Mouse (Mus musculus): Measurements from ENCODE around the gene Cacna1c.
A peak's percentile ranks its signal among the peaks of the same experiment; 100 is the strongest.

The Cacna1c gene

DNA sequence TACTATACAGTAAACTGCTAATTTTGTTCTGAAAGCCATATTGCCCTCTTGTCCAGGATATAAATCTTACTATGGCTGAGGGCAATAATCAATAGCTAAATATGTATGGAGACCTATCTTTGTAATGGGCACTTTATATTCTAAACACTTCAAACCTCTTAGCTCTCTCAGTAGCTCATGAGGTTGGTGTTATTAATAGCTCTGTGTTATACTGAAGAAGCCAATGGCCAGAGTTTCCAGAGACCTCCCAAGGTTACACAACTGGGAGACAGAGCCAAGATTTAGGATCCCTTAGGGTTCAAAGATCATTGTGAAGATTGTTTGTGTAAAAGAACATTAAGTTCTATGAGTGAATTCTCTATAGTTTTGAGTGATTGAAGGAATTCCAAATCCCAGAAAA lies 30.5 kb downstream of the Cacna1c start:
- DNase-seq (ENCODE audit: inconsistent age in 2 of 2, low spot score in 1 of 2) = no peak

DNA sequence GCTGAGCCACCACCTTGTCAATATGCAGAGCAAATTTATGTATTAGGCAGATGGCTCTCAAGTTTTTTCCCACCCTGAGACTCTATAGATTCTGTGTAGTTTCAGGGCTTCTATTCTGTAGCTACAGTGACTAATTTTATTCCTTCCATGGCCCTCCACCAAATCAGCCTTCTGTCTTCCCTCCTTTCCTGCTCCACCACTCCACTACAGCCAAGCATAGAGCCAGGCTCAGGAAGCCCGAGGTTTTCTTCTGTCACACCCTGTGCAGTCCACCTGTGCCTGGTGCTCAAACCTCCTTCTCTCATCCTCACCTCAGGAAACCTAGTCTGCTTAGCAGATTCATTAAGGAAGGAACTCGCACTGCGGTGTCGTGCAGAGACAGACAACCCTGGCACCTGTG lies 51.1 kb downstream of the Cacna1c start:
- no peak for DNase-seq (ENCODE audit: inconsistent age in 2 of 2, low spot score in 1 of 2)

DNA sequence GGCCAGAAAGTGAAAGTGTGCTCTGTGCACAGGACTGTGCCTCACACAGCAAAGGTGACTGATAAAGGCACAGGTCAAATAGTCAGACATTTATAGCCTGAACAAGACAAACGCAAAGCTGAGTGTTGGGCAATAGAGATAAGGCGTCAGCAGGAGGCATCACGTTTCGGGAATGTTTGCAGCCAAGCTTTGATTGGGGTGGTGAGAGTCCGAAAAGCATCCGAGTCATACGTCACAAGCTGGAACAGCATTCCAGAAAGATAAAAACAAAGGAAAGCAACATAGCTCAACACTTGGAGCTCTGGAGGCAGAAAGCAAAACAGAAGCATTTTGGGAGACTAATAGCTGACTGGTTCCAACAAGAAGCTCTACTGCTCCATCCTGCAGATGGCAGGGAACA lies 56.7 kb downstream of the Cacna1c start:
- DNase-seq (ENCODE audit: inconsistent age in 2 of 2, low spot score in 1 of 2) = no peak

DNA sequence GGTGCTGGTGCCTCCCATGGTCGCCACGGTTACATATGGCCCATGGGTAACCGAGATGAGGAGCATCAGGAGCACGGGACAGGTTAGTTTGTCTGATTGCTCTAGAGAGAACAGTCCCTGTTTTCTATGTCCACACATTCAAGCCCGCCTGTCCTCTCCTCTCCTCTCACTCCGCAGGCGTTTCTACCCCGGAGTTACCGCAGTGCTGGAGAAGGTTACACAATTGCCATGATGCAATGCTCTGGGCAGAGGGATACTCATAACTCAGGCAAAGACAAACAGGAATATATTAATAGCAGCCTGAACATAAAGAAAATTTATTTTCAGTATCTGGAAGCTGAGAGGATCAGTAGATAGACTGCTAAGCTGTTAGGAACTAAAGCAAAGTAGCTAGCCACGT lies 58.5 kb downstream of the Cacna1c start:
- peak in 1 of 2 experiments; percentile 67 for DNase-seq (ENCODE audit: inconsistent age in 2 of 2, low spot score in 1 of 2)

GRCm38 (mm10) chr6:119132863-119133262 lies 63.4 kb downstream of the Cacna1c start:
- DNase-seq (ENCODE audit: inconsistent age in 2 of 2, low spot score in 1 of 2) = no peak

GRCm38 (mm10) chr6:119132111-119132735 lies 64.0 kb downstream of the Cacna1c start:
- no peak for DNase-seq (ENCODE audit: inconsistent age in 2 of 2, low spot score in 1 of 2)

DNA sequence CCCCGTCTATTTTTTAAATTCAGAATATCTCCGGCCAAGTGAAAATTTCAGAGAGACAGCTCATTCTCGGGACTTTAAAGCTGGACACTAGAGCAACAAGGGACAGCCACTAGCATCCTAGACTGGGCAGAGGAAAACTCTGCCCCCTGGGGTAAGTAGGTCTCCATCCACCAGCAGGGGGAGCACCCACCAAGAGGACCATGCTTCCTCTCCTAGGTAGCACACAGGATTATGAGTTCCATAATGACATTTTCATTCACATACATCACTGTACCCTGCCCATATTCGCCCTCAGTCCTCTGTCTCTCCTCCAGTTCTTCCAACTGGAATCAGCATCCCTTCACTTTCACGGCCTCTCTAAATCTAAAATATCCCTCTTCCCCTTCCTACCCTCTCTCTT lies 66.6 kb downstream of the Cacna1c start:
- DNase-seq (ENCODE audit: inconsistent age in 2 of 2, low spot score in 1 of 2) = peak; percentile 52 to 84

GRCm38 (mm10) chr6:119128521-119128920 lies 67.7 kb downstream of the Cacna1c start:
- no peak for DNase-seq (ENCODE audit: inconsistent age in 2 of 2, low spot score in 1 of 2)

- DNase-seq (ENCODE audit: inconsistent age in 2 of 2, low spot score in 1 of 2) = no peak
Observed at GRCm38 (mm10) chr6:119128076-119128475, 68.1 kb downstream of the Cacna1c start.

DNA sequence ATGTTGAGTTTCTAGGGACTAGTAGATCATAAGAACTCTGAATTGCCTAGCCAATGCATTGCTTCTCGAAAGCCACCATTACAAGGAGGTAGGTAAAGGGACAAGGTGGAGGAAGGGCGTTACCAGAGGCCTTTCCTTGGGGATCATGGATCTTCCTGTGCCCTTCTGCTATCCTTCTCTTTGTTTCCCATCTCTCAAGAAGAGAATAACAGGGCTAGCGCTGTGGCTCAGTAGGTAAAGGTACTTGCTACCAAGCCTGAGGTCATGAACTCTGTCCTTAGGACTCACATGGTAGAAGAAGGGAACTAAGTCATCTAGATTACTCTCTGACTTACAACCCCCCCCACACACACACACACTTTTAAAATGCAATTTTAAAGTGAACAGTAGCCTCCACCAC lies 69.2 kb downstream of the Cacna1c start:
- no peak for DNase-seq (ENCODE audit: inconsistent age in 2 of 2, low spot score in 1 of 2)

- no peak for DNase-seq (ENCODE audit: inconsistent age in 2 of 2, low spot score in 1 of 2)
Observed at GRCm38 (mm10) chr6:119118371-119118770, 77.8 kb downstream of the Cacna1c start.

- DNase-seq (ENCODE audit: inconsistent age in 2 of 2, low spot score in 1 of 2) = no peak
Observed at GRCm38 (mm10) chr6:119116290-119116689, 79.9 kb downstream of the Cacna1c start.

- DNase-seq (ENCODE audit: inconsistent age in 2 of 2, low spot score in 1 of 2) = no peak
Observed at GRCm38 (mm10) chr6:119113362-119113761, 82.9 kb downstream of the Cacna1c start.

- peak in 1 of 2 experiments; percentile 80 for DNase-seq (ENCODE audit: inconsistent age in 2 of 2, low spot score in 1 of 2)
Observed at GRCm38 (mm10) chr6:119110369-119110768, 85.8 kb downstream of the Cacna1c start.

GRCm38 (mm10) chr6:119108466-119109394 lies 87.5 kb downstream of the Cacna1c start:
- peak; percentile 86 to 95 for DNase-seq (ENCODE audit: inconsistent age in 2 of 2, low spot score in 1 of 2)

GRCm38 (mm10) chr6:119107856-119108465 lies 88.3 kb downstream of the Cacna1c start:
- peak; percentile 44 to 78 for DNase-seq (ENCODE audit: inconsistent age in 2 of 2, low spot score in 1 of 2)

- DNase-seq (ENCODE audit: inconsistent age in 2 of 2, low spot score in 1 of 2) = peak; percentile 74 to 84
Observed at GRCm38 (mm10) chr6:119107140-119107855, 88.9 kb downstream of the Cacna1c start.

- DNase-seq (ENCODE audit: inconsistent age in 2 of 2, low spot score in 1 of 2) = peak in 1 of 2 experiments; percentile 83
Observed at GRCm38 (mm10) chr6:119106726-119107125, 89.5 kb downstream of the Cacna1c start.

GRCm38 (mm10) chr6:119105651-119106595 lies 90.3 kb downstream of the Cacna1c start:
- DNase-seq (ENCODE audit: inconsistent age in 2 of 2, low spot score in 1 of 2) = peak; percentile 55 to 81

DNA sequence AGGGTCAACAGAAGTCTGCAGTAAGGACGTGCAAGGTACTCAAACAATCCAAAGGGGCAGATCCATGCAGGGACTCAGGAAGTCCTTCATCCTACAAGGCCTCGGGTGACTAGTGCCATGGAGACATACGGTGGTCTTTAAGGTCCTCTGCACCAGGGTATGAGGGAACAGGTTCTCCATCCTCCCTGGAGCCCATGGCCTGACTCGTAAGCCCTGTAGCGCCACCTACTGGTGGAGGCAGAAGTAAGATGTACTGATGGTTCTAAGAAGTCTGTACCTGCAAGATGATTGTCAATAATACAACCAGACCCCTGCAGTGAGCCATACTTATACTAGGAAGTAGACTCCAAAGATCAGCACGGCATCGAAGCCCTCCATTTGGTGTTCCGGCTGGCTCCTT lies 92.0 kb downstream of the Cacna1c start:
- peak; percentile 87 to 95 for DNase-seq (ENCODE audit: inconsistent age in 2 of 2, low spot score in 1 of 2)
